Mouse (Mus musculus) ES-E14 (cell line): ENCODE results near the gene Ccnyl1.

Experiments used
- HCFC1 ChIP-seq: IDR thresholded peaks from 2 replicates; pipeline ENCODE4 v1.6.1; 2012; ENCODE audit warnings: low read length, inconsistent platforms, borderline replicate concordance; ENCODE audit not compliant: insufficient read depth
- MAFK ChIP-seq: IDR thresholded peaks from 2 replicates; pipeline ENCODE4 v1.6.1; 2014; ENCODE audit warnings: mild to moderate bottlenecking, low read depth, low read length, inconsistent platforms; ENCODE audit not compliant: insufficient read depth
- ZC3H11A ChIP-seq: IDR thresholded peaks from 2 replicates; pipeline ENCODE4 v1.6.1; 2012; ENCODE audit warnings: low read depth, mild to moderate bottlenecking, inconsistent platforms, low read length, borderline replicate concordance

- TF ChIP-seq MAFK = no peak
- TF ChIP-seq HCFC1 = no peak
- TF ChIP-seq ZC3H11A = no peak
Observed at GRCm38 (mm10) chr1:64681499-64681898, 8.8 kb upstream of the Ccnyl1 start.
